Mouse (Mus musculus) frontal cortex, adult (tissue): Measurements from ENCODE around the gene Nup205.

Source experiments
- ATAC-seq: cut with Nextera tagmentation; 2 replicates; pipeline ENCODE4 v1.9.2; 2017; ENCODE audit warnings: mild to moderate bottlenecking, moderate library complexity, mixed read lengths; ENCODE audit not compliant: low TSS enrichment

The Nup205 gene

DNA sequence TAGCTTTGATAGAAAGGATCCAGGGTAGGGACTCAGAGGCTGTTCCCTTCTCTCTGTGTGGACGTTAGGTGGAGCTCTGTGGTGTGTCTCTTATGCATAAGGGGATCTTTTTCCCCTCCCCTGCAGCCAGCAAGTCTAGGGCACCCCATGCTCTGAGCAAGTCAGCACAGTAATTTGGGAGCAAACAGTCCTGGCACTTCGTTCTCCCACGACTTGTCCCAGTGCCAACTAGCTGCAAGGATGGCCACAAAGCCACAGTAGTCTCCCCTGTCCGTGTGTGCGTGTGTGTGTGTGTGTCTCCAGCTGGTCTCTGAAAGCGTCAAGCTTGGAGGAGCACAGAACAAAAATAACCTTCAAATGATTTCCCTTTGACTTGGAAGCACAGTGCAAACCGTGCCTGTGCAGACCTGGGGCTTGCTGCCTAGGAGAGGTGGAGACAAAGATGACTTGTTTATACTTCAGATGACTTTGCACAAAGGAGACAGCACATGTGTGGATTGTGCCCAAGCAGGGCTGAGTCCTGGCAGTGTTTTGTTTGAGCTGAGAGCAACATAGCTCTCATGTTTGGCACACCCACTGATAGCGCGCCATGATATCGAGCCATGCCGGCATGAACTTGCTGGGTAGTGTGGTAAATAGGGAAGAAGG lies 111.0 kb downstream of the Nup205 start:
- ATAC-seq, result peak; percentile 88

DNA sequence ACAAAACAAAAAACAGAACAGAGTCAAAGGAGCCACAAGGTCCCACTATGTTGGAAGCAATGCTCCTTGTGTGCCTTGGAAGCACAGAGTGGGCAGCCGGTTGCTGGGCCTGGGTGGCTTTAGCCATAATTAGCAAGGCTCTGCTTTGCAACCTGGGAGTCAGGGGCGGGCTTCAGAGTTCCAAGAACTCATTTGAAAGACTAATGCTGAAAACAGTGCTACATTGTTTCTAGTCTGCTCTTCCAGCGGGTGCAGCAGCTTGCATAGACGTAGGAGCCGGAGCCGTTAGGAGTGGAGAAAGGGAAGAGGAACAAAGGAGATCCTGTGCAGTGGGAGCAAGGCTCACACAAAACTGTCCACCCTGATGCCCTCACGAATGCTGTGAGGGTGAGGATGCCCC lies 111.7 kb downstream of the Nup205 start:
- ATAC-seq, result peak; percentile 62

DNA sequence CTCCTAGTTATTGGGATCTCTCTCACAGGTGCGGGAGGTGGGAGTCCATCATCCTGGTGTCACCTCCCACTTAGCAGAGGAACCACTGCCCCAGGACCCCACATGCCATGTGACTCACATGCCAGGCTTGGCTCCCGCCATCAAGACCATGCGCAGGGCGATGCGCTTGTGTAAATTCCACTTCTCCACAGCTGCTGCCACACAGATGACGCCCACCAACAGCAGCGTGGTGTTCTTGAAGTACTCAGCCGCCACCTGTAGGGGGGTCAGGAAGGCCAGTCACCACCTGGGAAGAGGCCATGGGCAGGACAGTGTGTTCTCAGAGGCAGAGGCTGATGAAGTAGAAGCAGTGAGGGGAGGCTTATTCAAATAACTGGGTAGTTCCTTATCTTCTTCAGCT lies 112.5 kb downstream of the Nup205 start:
- ATAC-seq, result no peak

DNA sequence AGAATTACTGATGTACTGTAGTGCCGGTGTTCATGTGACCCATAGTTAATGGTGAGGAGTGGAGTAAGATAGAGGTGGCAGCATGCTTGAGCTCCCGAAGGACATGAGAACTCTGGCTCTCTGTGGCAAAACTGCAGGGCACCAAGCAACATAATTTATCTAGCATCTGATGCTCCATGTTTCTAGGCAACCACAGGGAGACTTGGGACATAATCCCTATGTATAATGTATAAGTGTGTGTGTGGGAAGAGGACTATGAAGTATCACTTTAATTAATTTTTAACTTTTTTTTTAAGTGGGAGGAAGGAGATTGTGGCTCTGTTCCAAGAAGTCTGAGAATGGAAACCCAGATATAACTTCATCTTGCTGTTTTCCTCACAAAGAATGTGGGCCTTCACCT lies 117.7 kb downstream of the Nup205 start:
- ATAC-seq, result peak; percentile 62

DNA sequence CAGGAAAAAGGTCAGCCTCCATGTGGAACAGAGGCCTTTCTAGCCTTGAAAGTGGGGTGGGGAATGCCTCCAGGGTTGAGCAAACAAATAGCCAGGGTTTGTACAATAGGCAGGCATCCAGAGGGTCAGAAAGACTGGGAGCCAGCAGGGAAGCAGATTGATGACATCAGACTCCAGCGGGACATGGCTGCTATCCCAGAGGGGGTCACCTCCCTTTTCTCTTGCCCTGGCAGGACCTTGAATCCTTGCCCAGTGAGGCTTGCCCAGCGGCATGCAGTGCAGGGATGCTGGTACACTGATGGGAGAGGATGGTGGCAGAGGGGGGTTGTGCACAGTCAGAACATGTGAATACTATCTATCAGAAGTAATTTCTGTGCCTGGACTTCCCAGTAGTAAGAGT lies 119.8 kb downstream of the Nup205 start:
- ATAC-seq, result no peak
